Mouse (Mus musculus): ENCODE results near the gene Txn2. TPM values are rescaled to one million over a fixed set of nuclear protein-coding genes. Genes with fewer than 3 reads are reported as not detected.

Txn2 gene
- polyA plus RNA-seq, 1 experiment: 225 TPM

DNA sequence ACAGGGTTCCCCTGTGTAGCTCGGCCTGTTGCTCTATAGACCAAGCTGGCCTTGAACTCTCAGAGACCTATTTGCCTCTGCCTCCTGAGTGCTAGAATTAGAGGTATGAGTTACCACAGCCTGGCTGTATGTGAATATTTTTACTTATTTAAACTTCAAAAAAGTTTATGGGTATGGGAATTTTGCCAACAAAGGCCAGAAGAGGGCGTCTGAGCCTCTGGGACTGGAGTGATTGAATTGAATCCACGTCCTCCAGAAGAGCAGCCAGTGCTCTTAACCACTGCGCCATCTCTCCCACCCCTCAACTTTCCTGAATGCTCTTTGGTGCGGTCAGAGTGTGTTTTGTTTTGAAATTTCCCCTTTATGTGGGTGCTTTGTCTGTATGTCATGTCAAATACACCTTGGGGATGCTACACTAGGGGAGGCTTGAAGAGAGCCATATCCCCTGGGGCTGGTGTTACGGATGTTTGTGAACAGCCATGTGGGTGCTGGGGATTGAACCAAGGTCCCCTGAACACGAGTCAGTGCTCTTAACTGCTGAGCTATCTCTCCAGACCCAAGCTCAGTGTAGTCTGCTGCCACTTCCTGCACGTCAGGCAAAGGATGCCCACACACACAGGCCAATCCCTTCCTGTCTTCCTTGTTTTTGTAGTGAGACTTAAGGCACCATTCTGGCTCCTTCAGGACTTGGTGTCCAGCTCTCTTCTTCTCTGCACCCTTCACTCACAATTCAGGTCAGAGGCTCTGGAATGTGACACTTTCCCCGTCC, 5.4 kb downstream of the Txn2 start:
- no peak overlapping the region for H3K27ac ChIP-seq (ENCODE audit: insufficient read depth, low read length)
- no peak for DNase-seq
- TF ChIP-seq POLR2A (IDR thresholded peaks at IDR 0.05; ENCODE audit: borderline replicate concordance, insufficient read depth, low read length) (no peak), CTCF (IDR thresholded peaks at IDR 0.05; ENCODE audit: borderline replicate concordance, insufficient read depth, low read depth, low read length) (no peak)
- WGBS: 70% methylated on average over 9 of the region's 9 CpGs
- H3K4me3 ChIP-seq (replicated peaks; ENCODE audit: insufficient read depth, low read depth, low read length): no peak overlapping the region
- H3K27me3 ChIP-seq (ENCODE audit: control insufficient read depth, insufficient read depth, low read length): no peaks in the 10 kb centered on the region
- H3K4me1 ChIP-seq (ENCODE audit: control insufficient read depth, insufficient read depth, low read length): no peaks in the 10 kb centered on the region; the same call in 1 of the 2 replicates

- H3K27ac ChIP-seq (ENCODE audit: insufficient read depth, low read length): no peak overlapping the region
- WGBS: 71% methylated on average over 9 of the region's 9 CpGs
These were observed 6.1 kb downstream of the Txn2 start for GRCm38 (mm10) chr15:77922710-77923109.

DNA sequence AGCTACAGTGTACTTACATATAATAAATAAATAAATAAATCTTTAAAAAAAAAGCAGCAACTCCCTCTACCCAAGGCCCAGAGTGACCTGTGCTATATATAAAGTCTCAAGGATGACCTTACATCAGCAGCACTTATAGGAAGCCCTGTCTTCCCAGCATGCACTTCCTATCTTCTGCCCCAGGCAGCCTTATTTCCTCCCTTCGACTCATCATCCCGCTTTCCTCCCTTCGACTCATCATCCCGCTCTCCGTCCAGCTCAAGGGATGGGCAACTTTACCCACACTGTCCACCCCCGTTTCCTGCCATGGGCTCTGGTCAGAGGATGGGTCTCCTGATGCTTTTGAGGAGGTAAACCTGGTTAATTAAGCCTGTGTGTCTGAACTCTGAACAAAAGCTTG, 7.2 kb downstream of the Txn2 start:
- WGBS: 87% methylated on average over 6 of the region's 6 CpGs
- no peak overlapping the region for H3K27ac ChIP-seq (ENCODE audit: insufficient read depth, low read length)
- TF ChIP-seq CTCF (IDR thresholded peaks at IDR 0.05; ENCODE audit: borderline replicate concordance, insufficient read depth, low read depth, low read length): no peak
- TF ChIP-seq POLR2A (IDR thresholded peaks at IDR 0.05; ENCODE audit: borderline replicate concordance, insufficient read depth, low read length): no peak

More at GRCm38 (mm10) chr15:77922710-77923109, 6.1 kb downstream of the Txn2 start:
- Histone ChIP-seq H3K4me3 (replicated peaks; ENCODE audit: insufficient read depth, low read depth, low read length) (no peak overlapping the region), H3K4me1 (ENCODE audit: control insufficient read depth, insufficient read depth, low read length) (no peaks in the 10 kb centered on the region; the same call in 1 of the 2 replicates), H3K27me3 (ENCODE audit: control insufficient read depth, insufficient read depth, low read length) (no peaks in the 10 kb centered on the region)
- no peak for DNase-seq
- no peak for TF ChIP-seq POLR2A (IDR thresholded peaks at IDR 0.05; ENCODE audit: borderline replicate concordance, insufficient read depth, low read length)
- no peak for TF ChIP-seq CTCF (IDR thresholded peaks at IDR 0.05; ENCODE audit: borderline replicate concordance, insufficient read depth, low read depth, low read length)

GRCm38 (mm10) chr15:77920511-77921462, 8.0 kb downstream of the Txn2 start:
- no peak overlapping the region for H3K27ac ChIP-seq (ENCODE audit: insufficient read depth, low read length)
- no peak overlapping the region for H3K4me3 ChIP-seq (replicated peaks; ENCODE audit: insufficient read depth, low read depth, low read length)
- WGBS: 67% methylated on average over 10 of the region's 10 CpGs
- DNase-seq: no peak
- no peaks in the 10 kb centered on the region for H3K4me1 ChIP-seq (ENCODE audit: control insufficient read depth, insufficient read depth, low read length)
- no peaks in the 10 kb centered on the region for H3K27me3 ChIP-seq (ENCODE audit: control insufficient read depth, insufficient read depth, low read length)
- TF ChIP-seq POLR2A (IDR thresholded peaks at IDR 0.05; ENCODE audit: borderline replicate concordance, insufficient read depth, low read length) (no peak), CTCF (IDR thresholded peaks at IDR 0.05; ENCODE audit: borderline replicate concordance, insufficient read depth, low read depth, low read length) (no peak)

More for the DNA sequence above, 7.2 kb downstream of the Txn2 start:
- Histone ChIP-seq H3K4me3 (replicated peaks; ENCODE audit: insufficient read depth, low read depth, low read length) (no peak overlapping the region), H3K4me1 (ENCODE audit: control insufficient read depth, insufficient read depth, low read length) (no peaks in the 10 kb centered on the region), H3K27me3 (ENCODE audit: control insufficient read depth, insufficient read depth, low read length) (no peaks in the 10 kb centered on the region)
- DNase-seq: no peak

DNA sequence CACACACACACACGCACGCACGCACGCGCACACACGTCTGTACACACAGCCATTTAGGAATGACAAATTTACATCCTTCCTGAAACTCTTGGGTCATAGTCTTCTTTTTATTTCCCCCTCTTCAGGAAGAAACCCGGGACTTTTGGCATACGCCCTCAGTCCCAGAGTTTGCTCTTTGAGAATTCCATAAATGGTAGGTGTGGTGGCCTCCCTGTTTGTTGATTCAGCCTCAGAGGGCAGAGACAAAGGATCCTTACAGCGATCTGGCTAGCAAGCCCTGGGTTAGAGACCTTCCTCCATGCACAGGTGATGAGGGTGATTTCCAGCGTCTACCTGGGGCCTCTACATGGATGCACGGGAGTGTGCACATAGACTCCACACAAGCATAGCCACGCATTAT, 9.4 kb downstream of the Txn2 start:
- Histone ChIP-seq H3K27ac (ENCODE audit: insufficient read depth, low read length) (no peak overlapping the region), H3K4me1 (ENCODE audit: control insufficient read depth, insufficient read depth, low read length) (no peaks in the 10 kb centered on the region), H3K27me3 (ENCODE audit: control insufficient read depth, insufficient read depth, low read length) (no peaks in the 10 kb centered on the region), H3K4me3 (replicated peaks; ENCODE audit: insufficient read depth, low read depth, low read length) (no peak overlapping the region)
- TF ChIP-seq CTCF (IDR thresholded peaks at IDR 0.05; ENCODE audit: borderline replicate concordance, insufficient read depth, low read depth, low read length) (no peak), POLR2A (IDR thresholded peaks at IDR 0.05; ENCODE audit: borderline replicate concordance, insufficient read depth, low read length) (no peak)
- WGBS: 89% methylated on average over 12 of the region's 12 CpGs
- DNase-seq: no peak

GRCm38 (mm10) chr15:77916851-77917544, 11.8 kb downstream of the Txn2 start:
- Histone ChIP-seq H3K4me1 (ENCODE audit: control insufficient read depth, insufficient read depth, low read length) (no peaks in the 10 kb centered on the region), H3K4me3 (replicated peaks; ENCODE audit: insufficient read depth, low read depth, low read length) (no peak overlapping the region), H3K27ac (ENCODE audit: insufficient read depth, low read length) (no peak overlapping the region), H3K27me3 (ENCODE audit: control insufficient read depth, insufficient read depth, low read length) (no peaks in the 10 kb centered on the region)
- DNase-seq: peak; percentile 88 to 93
- WGBS: 27% methylated on average over 8 of the region's 8 CpGs
- TF ChIP-seq POLR2A (IDR thresholded peaks at IDR 0.05; ENCODE audit: borderline replicate concordance, insufficient read depth, low read length) (no peak), CTCF (IDR thresholded peaks at IDR 0.05; ENCODE audit: borderline replicate concordance, insufficient read depth, low read depth, low read length) (peak; percentile 94)

DNA sequence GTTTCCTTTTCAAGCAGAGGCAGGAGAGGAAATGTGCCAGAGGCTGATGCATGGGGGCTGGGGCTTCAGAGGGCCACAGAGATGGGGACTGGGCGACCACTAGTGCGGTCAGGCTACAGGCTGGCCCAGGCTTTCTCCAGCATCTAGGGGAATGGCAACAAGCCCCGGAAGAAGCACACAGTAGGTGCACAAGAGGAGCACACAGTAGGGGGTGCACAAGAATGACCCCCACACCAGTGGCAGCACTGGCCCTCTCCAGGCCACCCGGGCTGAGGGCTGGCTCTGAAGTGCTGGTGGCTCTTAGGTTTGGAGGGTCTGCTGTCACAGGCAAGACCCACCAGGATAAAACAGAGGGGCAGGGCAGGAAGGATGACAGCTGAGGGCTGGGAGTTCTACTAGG, 13.5 kb downstream of the Txn2 start:
- WGBS: 89% methylated on average over 4 of the region's 4 CpGs
- TF ChIP-seq CTCF (IDR thresholded peaks at IDR 0.05; ENCODE audit: borderline replicate concordance, insufficient read depth, low read depth, low read length) (no peak), POLR2A (IDR thresholded peaks at IDR 0.05; ENCODE audit: borderline replicate concordance, insufficient read depth, low read length) (no peak)
- no peaks in the 10 kb centered on the region for H3K27me3 ChIP-seq (ENCODE audit: control insufficient read depth, insufficient read depth, low read length)
- no peak for DNase-seq
- no peak overlapping the region for H3K27ac ChIP-seq (ENCODE audit: insufficient read depth, low read length)
- no peaks in the 10 kb centered on the region for H3K4me1 ChIP-seq (ENCODE audit: control insufficient read depth, insufficient read depth, low read length)
- no peak overlapping the region for H3K4me3 ChIP-seq (replicated peaks; ENCODE audit: insufficient read depth, low read depth, low read length)
